Mouse (Mus musculus): ENCODE measurements around the gene Prcp. TPM values are rescaled to one million over a fixed set of nuclear protein-coding genes. Genes with fewer than 3 reads are reported as not detected.

Gene Prcp
- polyA plus RNA-seq (2017; shearing (Covaris generic)): 21.5 TPM

GRCm38 (mm10) chr7:92874116-92874675, at the start of gene Prcp, which contains the start of gene Ddias:
Gene Prcp (plus strand): TSS chr7:92874470.
Gene Ddias (minus strand): TSS chr7:92874247.

Other genes starting within 250 kb of the Prcp start
- not detected for gene Ankrd42, start 237.3 kb upstream of the Prcp start, polyA plus RNA-seq (2017; shearing (Covaris generic))
- 67.9 TPM for gene Pcf11, start 204.5 kb upstream of the Prcp start, polyA plus RNA-seq (2017; shearing (Covaris generic))
- 0.11 TPM for gene Rab30, start 132.9 kb upstream of the Prcp start, polyA plus RNA-seq (2017; shearing (Covaris generic))
- 4.3 TPM for gene Ddias, start 223 bp upstream of the Prcp start, polyA plus RNA-seq (2017; shearing (Covaris generic))
- not detected for gene Fam181b, start 205.4 kb downstream of the Prcp start, polyA plus RNA-seq (2017; shearing (Covaris generic))

All from effector memory CD4-positive, alpha-beta T cell, adult 5 months (primary cell).